Mouse (Mus musculus): ENCODE data around the gene Slc35f6.
"Not testable (repeated sequence)": the region's sequence is repeated elsewhere in the genome, so short reads cannot be mapped to it uniquely, and the experiment has no call there.

Gene Slc35f6

DNA sequence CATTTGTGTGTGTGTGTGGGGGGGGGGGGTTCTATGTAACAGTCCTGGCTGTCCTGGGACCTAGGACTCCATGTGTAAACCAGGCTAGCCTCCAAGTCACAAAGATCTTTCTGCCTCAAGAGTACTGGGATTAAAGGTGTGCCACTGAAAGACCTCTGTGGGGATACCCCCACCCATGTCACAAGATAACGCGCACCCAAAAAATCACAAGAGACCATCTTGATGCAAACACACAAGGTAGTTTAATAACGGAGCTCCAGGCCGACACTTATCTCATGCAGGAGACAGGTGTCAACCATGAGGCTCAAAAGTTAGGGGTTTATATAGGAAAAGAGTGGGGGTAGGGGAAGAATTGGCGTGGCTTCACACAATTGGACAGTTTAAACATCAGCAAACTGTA lies 13.1 kb downstream of the Slc35f6 start:
- no peak for DNase-seq

DNA sequence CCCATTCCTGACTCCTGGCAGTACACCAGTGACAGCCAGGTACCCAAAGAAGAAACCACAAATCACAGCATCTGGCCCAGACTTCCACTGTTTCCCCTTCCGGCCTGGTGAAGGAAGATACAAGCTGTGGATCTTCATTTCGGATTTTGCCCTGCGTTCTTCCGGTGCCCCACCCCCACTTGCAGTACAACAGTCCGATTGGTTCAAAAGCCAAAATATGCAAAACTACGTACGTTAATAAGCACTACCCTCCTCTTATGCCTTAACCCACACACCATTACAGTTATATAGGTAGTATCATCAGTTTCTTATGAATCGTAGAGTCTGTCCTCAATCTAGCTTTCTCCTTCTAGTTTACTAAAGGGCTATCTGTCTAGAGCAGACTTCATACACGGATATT lies 17.6 kb downstream of the Slc35f6 start:
- no peak for DNase-seq

DNA sequence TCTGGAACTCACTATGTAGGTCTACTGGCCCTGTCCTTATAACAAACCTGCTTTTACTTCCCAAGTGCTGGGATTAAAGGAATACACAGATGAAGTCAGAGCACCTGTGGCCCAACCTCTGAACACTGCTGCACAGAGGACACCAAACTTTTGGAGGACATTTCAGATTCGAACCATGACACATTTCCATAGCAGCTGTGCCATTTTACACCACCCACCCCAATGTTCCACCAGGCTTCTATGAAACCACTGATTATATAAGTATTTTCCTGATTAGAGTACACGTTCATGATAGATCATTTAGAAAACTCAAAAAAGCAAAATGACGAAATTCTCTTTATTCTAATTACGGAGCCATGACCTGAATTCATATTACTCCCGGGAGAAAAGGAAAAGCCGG lies 18.2 kb downstream of the Slc35f6 start:
- DNase-seq: no peak

GRCm38 (mm10) chr5:30666391-30667195 lies 18.9 kb downstream of the Slc35f6 start, which contains the start of gene Cenpa:
TSS of gene Cenpa (plus strand) at chr5:30666777.
- peak; percentile 87 for DNase-seq

DNA sequence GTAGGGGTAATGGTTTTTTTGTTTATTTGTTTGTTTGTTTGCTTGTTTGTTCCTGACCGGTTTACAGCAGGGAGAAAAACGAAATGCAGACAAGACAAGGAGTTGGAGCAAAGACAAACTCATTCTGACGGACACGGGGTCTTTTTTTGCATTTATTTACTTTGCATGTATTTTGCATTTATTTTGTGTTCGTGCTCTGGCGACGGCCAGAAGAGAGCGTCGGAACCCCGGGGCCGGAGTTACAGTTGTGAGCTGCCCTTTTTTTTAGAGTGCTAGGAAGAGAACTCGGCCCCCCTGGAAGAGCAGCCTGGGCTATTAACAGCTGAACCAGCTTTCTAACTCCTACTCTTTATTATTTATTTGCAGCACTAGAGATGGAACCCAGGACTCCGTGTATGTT lies 19.5 kb downstream of the Slc35f6 start:
- no peak for DNase-seq

GRCm38 (mm10) chr5:30667686-30668085 lies 20.0 kb downstream of the Slc35f6 start:
- no peak for DNase-seq

GRCm38 (mm10) chr5:30668637-30669495 lies 21.1 kb downstream of the Slc35f6 start:
- DNase-seq: no peak

GRCm38 (mm10) chr5:30669496-30669830 lies 21.7 kb downstream of the Slc35f6 start:
- no peak for DNase-seq

DNA sequence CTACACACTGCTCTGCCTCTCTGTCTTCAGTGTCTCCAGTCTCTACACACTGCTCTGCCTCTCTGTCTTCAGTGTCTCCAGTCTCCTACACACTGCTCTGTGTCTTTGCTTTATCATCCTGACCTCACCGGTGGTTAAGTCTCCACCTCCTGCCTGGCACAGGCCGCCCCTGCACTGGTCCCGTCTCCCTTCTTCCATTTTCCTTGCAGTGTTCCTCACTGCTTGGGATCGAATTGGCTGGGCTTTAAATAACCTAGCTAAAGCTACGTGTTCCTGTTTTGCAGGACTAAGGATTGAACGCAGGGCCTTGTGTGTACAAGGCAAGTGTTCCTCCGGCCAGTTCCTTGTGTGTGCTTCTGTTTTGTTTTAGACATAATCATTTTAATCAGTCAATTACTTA lies 22.4 kb downstream of the Slc35f6 start:
- no peak for DNase-seq

DNA sequence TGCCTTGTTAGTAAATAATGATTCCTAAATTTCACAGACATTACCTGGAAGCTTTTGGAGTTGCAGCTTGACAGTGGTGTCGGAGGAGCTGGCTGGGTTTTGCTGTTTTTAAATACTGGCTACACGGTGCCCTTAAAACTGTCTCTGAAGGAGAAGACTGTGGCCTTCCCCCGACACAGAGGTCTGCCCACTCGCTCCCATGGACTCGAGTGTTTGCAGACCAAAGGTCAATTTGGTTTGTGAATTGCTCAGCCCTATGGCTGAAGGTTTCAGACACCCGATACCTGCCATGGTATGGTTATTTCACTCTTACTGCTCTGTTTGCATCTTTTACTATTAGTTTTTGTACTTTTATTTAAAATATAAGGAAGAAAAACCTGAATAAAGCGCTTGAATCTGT lies 26.3 kb downstream of the Slc35f6 start:
- no peak for DNase-seq

DNA sequence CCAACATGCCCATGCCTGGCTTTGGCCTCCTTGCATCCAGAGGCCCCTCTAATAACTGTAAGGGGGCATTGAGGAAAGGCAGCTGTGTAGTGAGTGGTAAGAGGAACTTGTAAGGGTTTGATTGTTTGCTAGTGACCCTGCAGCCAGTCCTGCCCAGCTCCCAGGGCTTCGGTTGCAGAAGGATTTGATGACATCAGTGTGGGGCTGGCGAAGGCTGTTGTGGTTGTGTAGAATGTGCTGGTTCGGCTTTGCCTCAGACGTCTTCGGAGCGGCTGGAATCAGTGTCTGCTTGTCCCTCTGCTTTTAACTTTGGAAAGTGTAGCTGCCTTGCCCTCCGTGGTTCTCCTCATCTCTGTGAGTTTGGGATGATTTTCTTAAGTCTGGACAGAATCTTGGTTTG lies 29.1 kb downstream of the Slc35f6 start:
- no peak for DNase-seq

- not testable (repeated sequence) for DNase-seq
Observed at GRCm38 (mm10) chr5:30678069-30678468, 30.3 kb downstream of the Slc35f6 start.

- no peak for DNase-seq
Observed at GRCm38 (mm10) chr5:30678722-30679296, 31.1 kb downstream of the Slc35f6 start.

DNA sequence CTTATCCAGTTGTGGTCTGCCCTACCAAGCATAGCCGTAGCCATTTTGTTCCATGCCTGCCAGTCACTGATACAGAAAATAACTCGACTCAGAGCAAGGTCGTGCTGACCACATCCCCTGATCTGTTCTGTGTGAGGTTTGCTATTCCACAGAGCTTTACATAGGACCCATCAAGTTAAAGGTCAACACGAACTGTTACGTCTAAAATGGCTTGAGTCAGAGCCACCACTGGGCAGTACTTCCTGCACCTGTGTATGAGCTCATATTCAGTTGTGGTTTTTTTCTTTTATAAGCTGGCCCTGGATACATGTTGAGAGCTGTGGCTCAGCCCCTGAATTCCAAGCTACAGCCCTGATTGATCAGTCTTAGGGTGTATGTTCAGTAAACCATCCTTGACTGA lies 31.9 kb downstream of the Slc35f6 start:
- no peak for DNase-seq

- no peak for DNase-seq
Observed at GRCm38 (mm10) chr5:30681970-30682369, 34.2 kb downstream of the Slc35f6 start.

- no peak for DNase-seq
Observed at GRCm38 (mm10) chr5:30682967-30683600, 35.4 kb downstream of the Slc35f6 start.

DNA sequence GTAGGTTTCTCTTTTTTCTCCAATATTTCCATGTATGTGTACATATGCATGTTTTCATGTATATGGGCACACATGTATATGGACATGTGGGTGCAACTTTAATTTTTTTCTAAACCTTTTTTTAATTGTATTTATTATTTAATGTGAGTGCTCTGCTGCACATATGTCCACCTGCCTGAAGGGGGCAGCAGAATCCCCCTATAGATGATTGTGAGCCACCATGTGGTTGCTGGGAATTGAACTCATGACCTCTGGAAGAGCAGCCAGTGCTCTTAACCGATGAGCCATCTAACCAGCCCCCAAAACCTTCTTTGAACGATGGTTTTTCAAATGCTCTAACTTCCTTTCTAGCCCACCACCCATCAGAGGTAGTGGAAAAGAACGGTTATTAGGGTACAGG lies 36.3 kb downstream of the Slc35f6 start:
- no peak for DNase-seq

GRCm38 (mm10) chr5:30686781-30687180 lies 39.0 kb downstream of the Slc35f6 start:
- DNase-seq: peak; percentile 23

DNA sequence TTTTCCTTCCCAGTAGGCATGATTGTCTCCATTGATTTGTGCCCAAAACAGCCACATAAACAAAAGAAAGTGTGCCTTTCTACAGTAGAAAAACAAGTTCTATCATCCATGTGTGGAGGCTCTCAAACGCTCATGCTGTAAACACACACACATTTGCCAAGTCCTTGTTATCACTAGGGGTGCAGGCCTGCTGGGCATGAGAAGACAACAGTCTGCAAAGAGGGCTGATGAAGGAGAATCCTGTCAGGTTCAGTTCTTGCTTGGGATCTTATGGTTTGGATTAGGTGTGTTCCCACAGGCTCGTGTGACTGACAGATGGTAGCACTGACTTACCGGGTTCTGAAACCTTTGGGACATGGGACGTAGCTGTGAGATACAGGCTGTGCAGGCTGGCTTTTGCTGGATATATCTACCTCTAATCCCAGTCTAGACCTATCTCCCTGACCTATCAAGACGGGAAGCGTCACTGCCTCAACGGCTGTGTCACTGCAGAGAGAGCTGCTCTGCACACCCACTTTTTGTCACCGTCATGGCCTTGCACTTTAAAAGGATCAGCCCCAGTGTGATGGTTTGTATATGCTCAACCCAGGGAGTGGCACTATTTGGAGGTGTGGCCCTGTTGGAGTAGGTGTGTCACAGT lies 52.7 kb downstream of the Slc35f6 start:
- no peak for DNase-seq

GRCm38 (mm10) chr5:30701373-30701772 lies 53.6 kb downstream of the Slc35f6 start:
- DNase-seq: not testable (repeated sequence)

DNA sequence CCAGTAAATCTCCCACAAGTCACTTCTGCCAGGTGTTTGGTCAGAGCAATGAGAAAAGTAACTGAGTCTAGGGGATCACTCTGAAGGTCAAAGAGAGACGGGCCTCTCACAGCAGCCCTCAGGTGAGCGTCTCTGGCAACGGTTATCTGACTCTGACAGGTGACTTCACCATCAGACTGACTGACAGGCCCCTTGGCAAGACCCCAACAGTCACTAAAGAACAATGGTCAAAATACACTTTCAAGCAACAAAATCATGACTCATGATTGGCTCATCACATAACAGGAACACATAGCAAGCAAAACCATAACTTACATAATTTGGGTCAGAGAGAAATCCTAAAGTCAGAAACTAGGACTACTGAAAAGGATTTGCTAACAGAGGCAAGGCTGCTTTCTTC lies 54.1 kb downstream of the Slc35f6 start:
- no peak for DNase-seq
